Mouse (Mus musculus) lung, postnatal 4 days (tissue): ENCODE data around the gene Gm20920.
"Not testable (repeated sequence)": the region's sequence is repeated elsewhere in the genome, so short reads cannot be mapped to it uniquely, and the experiment has no call there.

Experiments used
- DNase-seq, 2 experiments: peaks; one replicate each; pipeline ENCODE4 v3.0.0; 2021

Gene Gm20920

DNA sequence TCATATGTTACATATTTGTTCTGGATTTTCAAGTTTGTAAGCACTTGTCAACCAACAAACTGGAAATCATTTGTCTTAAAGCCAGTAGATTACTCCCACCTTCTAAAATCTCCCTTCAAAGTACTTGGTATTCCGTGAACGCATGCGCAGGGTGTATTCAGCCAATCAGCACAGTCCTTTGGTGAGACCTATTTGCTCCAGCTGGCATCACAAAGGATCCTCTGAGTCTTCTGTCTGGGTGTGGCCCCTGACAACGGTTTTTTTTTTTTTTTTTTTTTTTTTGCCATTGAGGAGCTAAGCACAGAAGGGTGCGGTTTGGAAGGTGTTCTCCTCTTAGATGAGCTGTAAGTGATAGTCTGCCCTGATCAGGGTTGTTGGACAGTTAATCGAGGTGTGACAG is at the start of gene Gm20920:
Gm20920 (plus strand) TSS at position 301 of the 400 bp plus-strand sequence.
- DNase-seq = not testable (repeated sequence)
